Mouse (Mus musculus) Patski (cell line): ENCODE data around the gene Pcbp3. TPM values are rescaled to one million over a fixed set of nuclear protein-coding genes. Genes with fewer than 3 reads are reported as not detected.
"Not testable (repeated sequence)": the region's sequence is repeated elsewhere in the genome, so short reads cannot be mapped to it uniquely, and the experiment has no call there.

Experiments
- ATAC-seq: fragments of 100-300 bp; one replicate; pipeline ENCODE4 v1.8.0; 2021
- CTCF ChIA-PET: fragments of 350-600 bp; sonication (Branson Sonifier 250); formaldehyde crosslinking; loops from one replicate; lab custom pipeline; 2022; ENCODE audit warnings: inconsistent platforms; lab: Charles Lee
- POLR2A ChIA-PET: fragments of 350-600 bp; sonication (Branson Sonifier 250); formaldehyde crosslinking; loops from one replicate; lab custom pipeline; 2022; ENCODE audit warnings: antibody characterized with exemption, inconsistent platforms; lab: Charles Lee
- DNase-seq: peaks from one replicate; pipeline ENCODE4 v3.0.0-alpha.2; 2011; ENCODE audit warnings: low read depth, low spot score
- H3K27me3 ChIP-seq: fragments of 371-371 bp; one replicate; pipeline ENCODE4 v1.5.1; 2021
- CTCF ChIP-seq: fragments of 100-300 bp; IDR thresholded peaks from one replicate; pipeline ENCODE4 v1.5.1; 2021
- in situ Hi-C: fragments of 300-500 bp; cut with MboI; formaldehyde crosslinking; loops from 3 replicates; pipeline ENCODE4 v1.11.1; 2018; ENCODE audit warnings: low pct_unique_long_range_greater_than_20kb, mixed read lengths
- polyA plus RNA-seq: library from polyadenylated mRNA; unstranded; gene quantifications from one replicate; pipeline ENCODE4 v1.2.3, GENCODE M21; 2021

The Pcbp3 gene
- polyA plus RNA-seq, 1 experiment from 2014 or later, result 31.4 TPM

DNA sequence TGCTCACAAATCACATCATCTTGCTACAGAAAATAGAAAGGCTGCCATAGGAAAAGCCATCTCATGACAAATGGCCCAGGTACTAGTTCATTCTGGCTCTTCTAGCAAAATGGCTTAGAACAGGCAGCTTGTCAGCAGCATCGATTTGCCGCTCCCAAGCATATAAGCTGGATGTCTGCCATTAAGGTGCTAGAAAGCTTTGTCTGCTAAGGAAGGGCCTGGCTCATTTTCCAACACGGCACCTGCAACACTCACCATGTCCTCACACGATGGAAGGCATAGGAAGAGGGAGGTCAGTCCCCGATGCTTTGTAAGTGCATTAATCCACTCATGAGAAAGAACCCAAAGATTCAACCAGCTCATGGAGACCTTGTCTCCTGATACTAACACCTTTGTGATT lies 182.5 kb downstream of the Pcbp3 start:
- no peak for DNase-seq
- CTCF ChIA-PET, result interaction anchor here (1.0 to 1.2 kb wide), 3 partner anchors 11 to 156 kb away, joined by 3 to 4 read pairs (median 3); partner anchors contain the start of gene Col6a2
- TF ChIP-seq CTCF, result no peak
- no peak for ATAC-seq
- no peaks in the 10 kb centered on the region for H3K27me3 ChIP-seq
- in situ Hi-C loops, result no loop called here
- POLR2A ChIA-PET, result no interaction called here

DNA sequence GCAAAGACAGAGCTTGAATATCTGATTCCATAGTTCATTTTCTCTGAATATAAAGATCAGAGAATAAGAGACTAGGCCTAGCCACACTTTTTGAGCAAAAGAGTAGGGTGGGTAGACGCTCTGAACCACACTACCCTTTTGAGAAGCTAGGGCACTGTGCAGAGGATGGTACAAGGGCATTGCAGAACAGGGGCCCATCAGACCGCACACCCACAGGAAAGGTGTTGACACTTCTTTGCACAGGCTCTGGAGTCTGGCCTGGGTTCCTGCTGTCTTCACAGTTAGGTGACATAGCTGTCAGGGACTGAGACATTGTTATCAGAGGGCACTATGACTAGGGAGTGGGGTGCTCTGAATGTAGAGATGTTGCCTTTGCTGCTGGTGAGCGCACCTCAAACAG lies 190.1 kb downstream of the Pcbp3 start:
- POLR2A ChIA-PET, result no interaction called here

DNA sequence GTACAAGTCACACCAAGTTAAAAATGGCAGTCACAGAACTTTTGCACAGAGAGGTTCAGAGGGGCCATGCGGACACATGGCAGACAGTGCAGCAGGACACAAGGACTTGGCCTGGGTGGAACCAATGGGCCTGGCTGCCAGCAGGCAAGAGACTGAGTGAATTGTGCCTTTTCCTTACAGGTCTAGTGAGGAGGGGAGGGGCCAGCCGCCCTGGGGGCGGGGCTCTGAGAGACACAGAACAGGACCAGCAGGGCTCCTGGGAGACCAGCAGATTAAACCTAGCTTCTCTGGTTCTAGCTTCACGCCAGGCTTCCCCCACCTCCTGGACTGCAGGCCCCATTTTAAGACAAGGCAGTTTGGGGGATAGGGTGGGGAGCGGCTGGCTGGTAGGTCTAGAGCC lies 190.6 kb downstream of the Pcbp3 start:
- DNase-seq (no peak), ATAC-seq (no peak)
- in situ Hi-C loops, result no loop called here
- no peak for TF ChIP-seq CTCF
- CTCF ChIA-PET, result no interaction called here
- no peaks in the 10 kb centered on the region for H3K27me3 ChIP-seq
- POLR2A ChIA-PET, result no interaction called here

More for the DNA sequence above, 190.1 kb downstream of the Pcbp3 start:
- DNase-seq (no peak), ATAC-seq (no peak)
- in situ Hi-C loops, result no loop called here
- CTCF ChIA-PET, result no interaction called here
- no peak for TF ChIP-seq CTCF
- no peaks in the 10 kb centered on the region for H3K27me3 ChIP-seq

DNA sequence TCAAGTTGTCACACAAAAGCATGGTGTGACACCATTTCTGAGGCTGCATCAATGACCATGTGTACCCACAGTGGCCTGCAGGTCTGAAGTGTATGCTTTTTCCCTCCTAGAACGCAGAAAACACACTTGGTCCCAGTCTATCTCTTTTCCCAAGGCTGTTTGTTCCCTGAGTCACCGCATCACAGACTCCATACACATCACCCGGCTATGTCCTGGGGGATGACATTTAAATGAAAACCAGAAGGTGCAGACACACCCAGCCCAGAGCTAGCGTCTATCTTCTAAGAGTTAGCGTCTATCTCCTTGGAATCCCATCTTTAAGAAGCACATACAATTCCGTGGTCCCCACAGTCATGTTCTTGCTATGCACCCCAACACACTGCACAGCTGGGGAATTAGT lies 192.1 kb downstream of the Pcbp3 start:
- TF ChIP-seq CTCF, result no peak
- CTCF ChIA-PET, result no interaction called here
- in situ Hi-C loops, result no loop called here
- no peak for DNase-seq
- ATAC-seq, result no peak
- no peaks in the 10 kb centered on the region for H3K27me3 ChIP-seq
- POLR2A ChIA-PET, result no interaction called here

DNA sequence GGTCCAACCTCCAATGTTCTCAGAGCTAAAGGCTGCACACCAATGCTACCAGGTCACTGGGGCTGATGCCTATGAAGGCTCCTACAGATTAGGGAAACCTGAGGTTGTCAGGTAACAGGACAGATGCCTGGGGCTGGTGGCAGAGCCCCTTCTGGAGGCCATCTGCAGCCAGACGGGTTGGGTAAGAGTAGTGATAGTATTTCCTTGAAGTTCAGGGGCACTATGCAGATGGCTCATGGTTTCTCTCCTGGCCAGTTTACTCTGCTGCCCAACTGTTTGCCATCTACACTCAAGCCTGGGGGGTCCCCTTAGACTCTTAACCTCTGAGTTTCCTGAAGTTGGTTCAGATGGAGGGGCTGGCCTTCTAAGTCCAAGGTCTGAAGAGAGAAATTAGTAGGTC lies 195.5 kb downstream of the Pcbp3 start:
- ATAC-seq (no peak), DNase-seq (no peak)
- ChIA-PET POLR2A (no interaction called here), CTCF (no interaction called here)
- TF ChIP-seq CTCF, result no peak
- H3K27me3 ChIP-seq, result no peaks in the 10 kb centered on the region
- in situ Hi-C loops, result no loop called here

DNA sequence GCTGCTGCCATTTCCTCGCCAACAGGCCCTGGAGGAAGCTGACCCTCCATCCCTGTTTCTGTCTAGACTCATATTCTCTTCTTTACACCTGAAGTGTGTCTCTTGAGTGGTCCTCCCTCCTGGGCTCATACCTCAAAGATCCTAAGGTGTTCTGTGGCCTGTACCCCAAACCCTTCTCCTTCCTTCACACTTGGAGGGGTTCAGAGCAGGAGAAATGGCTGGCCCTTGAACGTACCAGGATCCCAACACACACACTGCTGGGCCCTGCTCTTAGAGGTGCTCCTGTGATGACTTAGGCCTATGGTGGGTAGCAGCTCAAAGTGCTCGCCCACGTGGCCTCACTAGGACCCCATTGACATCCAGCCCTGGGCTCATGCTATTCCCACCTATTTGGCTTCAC lies 196.8 kb downstream of the Pcbp3 start:
- ChIA-PET POLR2A (no interaction called here), CTCF (interaction anchor here (1.6 kb wide), 1 partner anchor 9 kb away, joined by 3 read pairs; no protein-coding TSS in a partner anchor)
- DNase-seq (no peak), ATAC-seq (no peak)
- in situ Hi-C loops, result no loop called here
- no peak for TF ChIP-seq CTCF
- no peaks in the 10 kb centered on the region for H3K27me3 ChIP-seq

DNA sequence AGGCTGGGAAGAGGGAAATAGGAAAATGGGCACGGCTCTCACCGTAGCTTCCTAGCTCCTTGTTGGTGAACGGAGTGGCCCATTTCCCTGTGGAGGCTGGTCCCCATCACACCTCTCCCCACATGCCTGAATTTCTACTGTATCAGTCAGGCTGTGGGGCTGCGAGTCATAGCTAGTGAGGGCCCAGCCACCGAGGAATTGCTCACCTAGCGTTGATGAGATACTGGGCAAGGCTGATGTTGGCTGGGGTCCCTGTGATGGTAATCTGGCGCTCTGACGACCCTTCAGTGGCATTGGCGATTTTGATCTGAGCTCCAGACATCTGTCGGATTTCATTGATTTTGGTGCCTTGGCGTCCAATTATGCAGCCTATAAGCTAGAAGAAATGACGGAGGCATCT lies 198.7 kb downstream of the Pcbp3 start:
- POLR2A ChIA-PET, result interaction anchor here (1.2 kb wide), 1 partner anchor 13 kb away, joined by 3 read pairs; no protein-coding TSS in a partner anchor
- no peak for ATAC-seq

DNA sequence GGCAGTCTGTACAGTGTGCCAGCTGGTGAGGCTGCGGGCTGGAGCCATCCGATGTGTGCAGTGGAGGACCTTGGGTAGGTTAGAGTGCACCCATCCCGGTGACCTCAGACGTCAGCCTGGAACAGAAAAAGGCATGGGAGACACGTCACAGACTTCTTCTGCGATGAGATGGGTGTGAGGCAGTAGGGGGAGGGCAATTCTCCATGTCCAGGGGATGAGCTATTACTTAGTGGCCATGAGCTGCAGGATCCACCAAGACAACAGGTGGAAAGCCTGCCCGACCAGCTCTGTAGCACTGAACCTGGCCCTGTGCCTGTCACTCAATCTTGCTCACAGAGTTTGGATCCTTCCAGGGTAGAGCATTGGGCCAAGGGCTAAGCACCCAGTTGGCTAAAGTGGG lies 199.3 kb downstream of the Pcbp3 start:
- TF ChIP-seq CTCF, result no peak
- in situ Hi-C loops, result no loop called here
- ChIA-PET POLR2A (interaction anchor here (1.2 kb wide), 1 partner anchor 12 kb away, joined by 3 read pairs; no protein-coding TSS in a partner anchor), CTCF (no interaction called here)
- no peaks in the 10 kb centered on the region for H3K27me3 ChIP-seq
- no peak for DNase-seq
- no peak for ATAC-seq

More for the DNA sequence above, 198.7 kb downstream of the Pcbp3 start:
- in situ Hi-C loops, result no loop called here
- no peaks in the 10 kb centered on the region for H3K27me3 ChIP-seq
- no peak for DNase-seq
- no peak for TF ChIP-seq CTCF
- CTCF ChIA-PET, result interaction anchor here (0.8 kb wide), 1 partner anchor 159 kb away, joined by 3 read pairs; no protein-coding TSS in a partner anchor

DNA sequence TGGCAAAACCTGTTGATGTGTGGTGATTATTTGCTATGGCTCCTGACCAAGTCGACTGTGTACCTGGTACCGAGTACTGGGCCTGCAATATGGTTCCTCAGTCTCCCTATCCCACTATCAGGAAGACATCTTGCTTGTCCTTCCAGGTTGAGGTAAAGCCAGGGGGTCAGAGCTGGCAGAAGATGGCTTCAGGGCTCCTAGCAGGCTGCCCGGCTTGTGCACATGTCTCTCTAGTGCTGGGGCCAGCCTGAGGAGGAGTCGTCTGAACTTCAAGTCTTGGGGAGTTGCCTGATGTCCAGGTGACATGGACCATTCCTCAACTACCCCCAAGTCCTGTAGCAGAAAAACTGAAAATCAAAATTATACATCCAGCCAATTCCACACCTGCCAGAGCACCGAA lies 201.8 kb downstream of the Pcbp3 start:
- in situ Hi-C loops, result no loop called here
- H3K27me3 ChIP-seq, result no peaks in the 10 kb centered on the region
- no peak for DNase-seq
- POLR2A ChIA-PET, result no interaction called here
- ATAC-seq, result no peak
- CTCF ChIA-PET, result no interaction called here
- no peak for TF ChIP-seq CTCF

DNA sequence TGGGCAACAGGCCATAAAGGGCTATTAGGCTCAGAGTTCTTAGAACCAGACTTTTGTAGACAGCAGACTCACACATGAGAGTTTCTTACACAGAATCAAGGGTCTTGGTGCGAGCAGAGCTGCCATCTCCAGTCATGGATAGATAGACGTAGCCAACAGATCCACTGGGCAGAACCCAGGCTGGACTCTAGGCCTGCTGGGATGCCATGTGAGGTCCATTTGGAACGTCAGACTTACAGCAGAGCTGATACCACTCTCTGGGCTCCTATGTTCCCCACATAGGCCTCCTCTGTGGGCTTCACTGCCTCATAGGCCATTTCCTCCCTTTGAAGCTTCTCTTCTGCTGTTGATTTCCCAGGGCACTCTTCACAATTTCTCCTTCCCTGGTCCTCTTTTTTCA lies 208.0 kb downstream of the Pcbp3 start:
- in situ Hi-C loops, result no loop called here
- H3K27me3 ChIP-seq, result no peaks in the 10 kb centered on the region
- ChIA-PET CTCF (no interaction called here), POLR2A (no interaction called here)
- no peak for TF ChIP-seq CTCF
- DNase-seq (no peak), ATAC-seq (no peak)

DNA sequence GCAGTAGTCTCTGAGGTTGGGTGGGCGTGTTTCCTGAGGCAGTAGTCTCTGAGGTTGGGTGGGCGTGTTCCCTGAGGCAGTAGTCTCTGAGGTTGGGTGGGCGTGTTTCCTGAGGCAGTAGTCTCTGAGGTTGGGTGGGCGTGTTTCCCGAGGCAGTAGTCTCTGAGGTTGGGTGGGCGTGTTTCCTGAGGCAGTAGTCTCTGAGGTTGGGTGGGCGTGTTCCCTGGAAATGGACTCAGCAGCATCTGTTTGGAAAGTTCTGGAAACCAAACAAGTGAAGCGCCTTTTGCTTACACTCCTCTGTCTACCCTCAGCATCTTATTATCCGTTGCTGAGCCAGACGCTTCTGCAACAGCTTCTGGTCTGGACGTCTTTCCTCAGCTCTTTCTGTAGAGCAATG lies 217.4 kb downstream of the Pcbp3 start:
- POLR2A ChIA-PET, result not testable (repeated sequence)

DNA sequence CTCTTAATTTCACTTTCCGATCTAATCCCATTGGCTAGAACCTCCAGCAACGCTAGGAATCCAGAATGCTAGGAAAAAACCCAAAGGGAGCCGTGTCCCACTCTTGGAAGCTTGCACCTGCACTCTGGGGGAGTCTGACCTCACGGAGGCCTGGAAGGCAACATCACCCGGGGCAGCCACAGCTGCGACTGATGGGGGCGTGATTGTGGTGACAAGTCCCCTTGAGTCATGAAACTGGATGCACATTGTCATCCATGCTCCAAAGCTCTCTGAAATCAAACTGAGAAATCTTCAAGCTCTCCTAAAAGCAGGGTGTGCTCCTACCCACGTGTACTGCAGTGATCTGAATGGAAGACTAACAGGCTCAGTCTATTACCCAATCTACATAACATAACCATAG lies 224.9 kb downstream of the Pcbp3 start:
- ATAC-seq (no peak), DNase-seq (no peak)
- POLR2A ChIA-PET, result no interaction called here
- CTCF ChIA-PET, result interaction anchor here (1.4 kb wide), 1 partner anchor 115 kb away, joined by 3 read pairs; no protein-coding TSS in a partner anchor
- no peak for TF ChIP-seq CTCF
- in situ Hi-C loops, result no loop called here
- peaks cover 11% of the 10 kb centered on the region for H3K27me3 ChIP-seq

More for the DNA sequence above, 217.4 kb downstream of the Pcbp3 start:
- ATAC-seq, DNase-seq, in situ Hi-C loops, CTCF ChIA-PET: not testable (repeated sequence)
- H3K27me3 ChIP-seq, result peaks cover 27% of the 10 kb centered on the region
